Mouse (Mus musculus) 416B (cell line): ENCODE measurements around the gene Lce1a2.
"Not testable (repeated sequence)": the region's sequence is repeated elsewhere in the genome, so short reads cannot be mapped to it uniquely, and the experiment has no call there.

ENCODE experiments used
- DNase-seq: peaks from one replicate; pipeline ENCODE4 v3.0.0; 2011; ENCODE audit warnings: low read depth

Lce1a2 gene

GRCm38 (mm10) chr3:92670215-92670614 lies at the start of gene Lce1a2:
Lce1a2 (minus strand) TSS chr3:92670315.
- DNase-seq: no peak

- peak; percentile 4 for DNase-seq
Observed at GRCm38 (mm10) chr3:92715122-92715521, 45.0 kb upstream of the Lce1a2 start.

GRCm38 (mm10) chr3:92708974-92709373 lies 38.9 kb upstream of the Lce1a2 start, which contains the start of gene Lce1e:
Lce1e (minus strand) TSS chr3:92709074.
- no peak for DNase-seq

GRCm38 (mm10) chr3:92694613-92695012 lies 24.5 kb upstream of the Lce1a2 start:
- DNase-seq: no peak

GRCm38 (mm10) chr3:92691688-92692087 lies 21.6 kb upstream of the Lce1a2 start:
- peak; percentile 11 for DNase-seq

GRCm38 (mm10) chr3:92689154-92689553 lies 19.0 kb upstream of the Lce1a2 start:
- not testable (repeated sequence) for DNase-seq

- no peak for DNase-seq
Observed at GRCm38 (mm10) chr3:92687110-92687509, 17.0 kb upstream of the Lce1a2 start, which contains the start of gene Lce1d. Lce1d (minus strand) TSS chr3:92687210.

GRCm38 (mm10) chr3:92678947-92679346 lies 8.8 kb upstream of the Lce1a2 start, which contains the start of gene Lce1c:
Lce1c (plus strand) TSS chr3:92679247.
- no peak for DNase-seq

- DNase-seq: no peak
Observed at GRCm38 (mm10) chr3:92656826-92657225, 13.3 kb downstream of the Lce1a2 start, which contains the start of gene Lce1b. Lce1b (minus strand) TSS chr3:92656926.

- no peak for DNase-seq
Observed at GRCm38 (mm10) chr3:92648207-92648606, 21.9 kb downstream of the Lce1a2 start, which contains the start of gene Lce1a1. Lce1a1 (minus strand) TSS chr3:92648307.

- DNase-seq: no peak
Observed at GRCm38 (mm10) chr3:92639854-92640253, 30.3 kb downstream of the Lce1a2 start.

- DNase-seq: no peak
Observed at GRCm38 (mm10) chr3:92638653-92638991, 31.5 kb downstream of the Lce1a2 start.

GRCm38 (mm10) chr3:92637745-92638652 lies 32.1 kb downstream of the Lce1a2 start:
- DNase-seq: no peak

- no peak for DNase-seq
Observed at GRCm38 (mm10) chr3:92621560-92621959, 48.6 kb downstream of the Lce1a2 start, which contains the start of gene Lce6a. Lce6a (minus strand) TSS chr3:92621660.
